Mouse (Mus musculus): ENCODE results near the gene Klhl2. TPM values are rescaled to one million over a fixed set of nuclear protein-coding genes. Genes with fewer than 3 reads are reported as not detected.

The Klhl2 gene
- polyA plus RNA-seq, 1 experiment: 25.9 TPM

GRCm38 (mm10) chr8:64728156-64728555 is 121.7 kb downstream of the Klhl2 start:
- no peaks in the 10 kb centered on the region for H3K27me3 ChIP-seq (ENCODE audit: control insufficient read depth, insufficient read depth, low read length, poor library complexity, severe bottlenecking)
- peak overlapping the region; percentile 11; the same call in 1 of the 2 replicates for H3K27ac ChIP-seq (ENCODE audit: insufficient read depth, low read length)
- H3K9ac ChIP-seq (ENCODE audit: low read depth, poor library complexity, severe bottlenecking): no peak overlapping the region
- H3K36me3 ChIP-seq (ENCODE audit: control insufficient read depth, insufficient read depth, low read length, poor library complexity, severe bottlenecking): peaks cover 80% of the 10 kb centered on the region
- H3K9me3 ChIP-seq (replicated peaks; ENCODE audit: control insufficient read depth, insufficient read depth, low read length, poor library complexity, severe bottlenecking): no peaks in the 10 kb centered on the region
- TF ChIP-seq CTCF (IDR thresholded peaks at IDR 0.05; ENCODE audit: low read depth, low read length) (no peak), EP300 (IDR thresholded peaks at IDR 0.05; ENCODE audit: insufficient read depth, low read depth, low read length) (no peak)
- H3K4me1 ChIP-seq (ENCODE audit: control insufficient read depth, insufficient read depth, low read length): no peaks in the 10 kb centered on the region
- H3K4me3 ChIP-seq (ENCODE audit: low read depth, low read length): no peak overlapping the region

- no peak overlapping the region for H3K4me3 ChIP-seq (ENCODE audit: low read depth, low read length)
- peaks cover 96% of the 10 kb centered on the region for H3K36me3 ChIP-seq (ENCODE audit: control insufficient read depth, insufficient read depth, low read length, poor library complexity, severe bottlenecking)
- H3K9ac ChIP-seq (ENCODE audit: low read depth, poor library complexity, severe bottlenecking): no peak overlapping the region
- TF ChIP-seq EP300 (IDR thresholded peaks at IDR 0.05; ENCODE audit: insufficient read depth, low read depth, low read length): no peak
- no peak for TF ChIP-seq POLR2A (IDR thresholded peaks at IDR 0.05; ENCODE audit: insufficient read depth, low read length)
- no peak for TF ChIP-seq CTCF (IDR thresholded peaks at IDR 0.05; ENCODE audit: low read depth, low read length)
- no peaks in the 10 kb centered on the region for H3K4me1 ChIP-seq (ENCODE audit: control insufficient read depth, insufficient read depth, low read length)
- H3K27me3 ChIP-seq (ENCODE audit: control insufficient read depth, insufficient read depth, low read length, poor library complexity, severe bottlenecking): no peaks in the 10 kb centered on the region
- no peak overlapping the region for H3K27ac ChIP-seq (ENCODE audit: insufficient read depth, low read length)
- H3K9me3 ChIP-seq (replicated peaks; ENCODE audit: control insufficient read depth, insufficient read depth, low read length, poor library complexity, severe bottlenecking): no peaks in the 10 kb centered on the region
Observed at GRCm38 (mm10) chr8:64726190-64726695, 123.6 kb downstream of the Klhl2 start.

GRCm38 (mm10) chr8:64723206-64723605 is 126.6 kb downstream of the Klhl2 start:
- Histone ChIP-seq H3K36me3 (ENCODE audit: control insufficient read depth, insufficient read depth, low read length, poor library complexity, severe bottlenecking) (peaks cover 97% of the 10 kb centered on the region), H3K4me1 (ENCODE audit: control insufficient read depth, insufficient read depth, low read length) (no peaks in the 10 kb centered on the region), H3K27ac (ENCODE audit: insufficient read depth, low read length) (no peak overlapping the region), H3K4me3 (ENCODE audit: low read depth, low read length) (no peak overlapping the region), H3K27me3 (ENCODE audit: control insufficient read depth, insufficient read depth, low read length, poor library complexity, severe bottlenecking) (no peaks in the 10 kb centered on the region), H3K9me3 (replicated peaks; ENCODE audit: control insufficient read depth, insufficient read depth, low read length, poor library complexity, severe bottlenecking) (no peaks in the 10 kb centered on the region), H3K9ac (ENCODE audit: low read depth, poor library complexity, severe bottlenecking) (no peak overlapping the region)
- TF ChIP-seq CTCF (IDR thresholded peaks at IDR 0.05; ENCODE audit: low read depth, low read length) (no peak), EP300 (IDR thresholded peaks at IDR 0.05; ENCODE audit: insufficient read depth, low read depth, low read length) (no peak), POLR2A (IDR thresholded peaks at IDR 0.05; ENCODE audit: insufficient read depth, low read length) (no peak)

- no peak for TF ChIP-seq EP300 (IDR thresholded peaks at IDR 0.05; ENCODE audit: insufficient read depth, low read depth, low read length)
- no peak for TF ChIP-seq POLR2A (IDR thresholded peaks at IDR 0.05; ENCODE audit: insufficient read depth, low read length)
- peak; percentile 73 for TF ChIP-seq CTCF (IDR thresholded peaks at IDR 0.05; ENCODE audit: low read depth, low read length)
- Histone ChIP-seq H3K9ac (ENCODE audit: low read depth, poor library complexity, severe bottlenecking) (no peak overlapping the region), H3K27ac (ENCODE audit: insufficient read depth, low read length) (no peak overlapping the region), H3K36me3 (ENCODE audit: control insufficient read depth, insufficient read depth, low read length, poor library complexity, severe bottlenecking) (peaks cover 63% of the 10 kb centered on the region), H3K4me1 (ENCODE audit: control insufficient read depth, insufficient read depth, low read length) (no peaks in the 10 kb centered on the region), H3K27me3 (ENCODE audit: control insufficient read depth, insufficient read depth, low read length, poor library complexity, severe bottlenecking) (no peaks in the 10 kb centered on the region), H3K4me3 (ENCODE audit: low read depth, low read length) (no peak overlapping the region), H3K9me3 (replicated peaks; ENCODE audit: control insufficient read depth, insufficient read depth, low read length, poor library complexity, severe bottlenecking) (no peaks in the 10 kb centered on the region)
Observed at GRCm38 (mm10) chr8:64717868-64718267, 131.9 kb downstream of the Klhl2 start.

GRCm38 (mm10) chr8:64712499-64712898 is 137.3 kb downstream of the Klhl2 start:
- no peak overlapping the region for H3K4me3 ChIP-seq (ENCODE audit: low read depth, low read length)
- peaks cover 2% of the 10 kb centered on the region; the same call in 1 of the 2 replicates for H3K9me3 ChIP-seq (replicated peaks; ENCODE audit: control insufficient read depth, insufficient read depth, low read length, poor library complexity, severe bottlenecking)
- H3K4me1 ChIP-seq (ENCODE audit: control insufficient read depth, insufficient read depth, low read length): no peaks in the 10 kb centered on the region
- H3K27me3 ChIP-seq (ENCODE audit: control insufficient read depth, insufficient read depth, low read length, poor library complexity, severe bottlenecking): no peaks in the 10 kb centered on the region
- peaks cover 11% of the 10 kb centered on the region for H3K36me3 ChIP-seq (ENCODE audit: control insufficient read depth, insufficient read depth, low read length, poor library complexity, severe bottlenecking)
- no peak overlapping the region for H3K9ac ChIP-seq (ENCODE audit: low read depth, poor library complexity, severe bottlenecking)
- TF ChIP-seq POLR2A (IDR thresholded peaks at IDR 0.05; ENCODE audit: insufficient read depth, low read length) (no peak), CTCF (IDR thresholded peaks at IDR 0.05; ENCODE audit: low read depth, low read length) (no peak), EP300 (IDR thresholded peaks at IDR 0.05; ENCODE audit: insufficient read depth, low read depth, low read length) (no peak)
- H3K27ac ChIP-seq (ENCODE audit: insufficient read depth, low read length): no peak overlapping the region

GRCm38 (mm10) chr8:64711544-64711943 is 138.3 kb downstream of the Klhl2 start:
- Histone ChIP-seq H3K4me1 (ENCODE audit: control insufficient read depth, insufficient read depth, low read length) (no peaks in the 10 kb centered on the region), H3K4me3 (ENCODE audit: low read depth, low read length) (no peak overlapping the region), H3K36me3 (ENCODE audit: control insufficient read depth, insufficient read depth, low read length, poor library complexity, severe bottlenecking) (peaks cover 2% of the 10 kb centered on the region), H3K27ac (ENCODE audit: insufficient read depth, low read length) (no peak overlapping the region), H3K9me3 (replicated peaks; ENCODE audit: control insufficient read depth, insufficient read depth, low read length, poor library complexity, severe bottlenecking) (peaks cover 2% of the 10 kb centered on the region; the same call in 1 of the 2 replicates), H3K27me3 (ENCODE audit: control insufficient read depth, insufficient read depth, low read length, poor library complexity, severe bottlenecking) (no peaks in the 10 kb centered on the region), H3K9ac (ENCODE audit: low read depth, poor library complexity, severe bottlenecking) (no peak overlapping the region)
- TF ChIP-seq EP300 (IDR thresholded peaks at IDR 0.05; ENCODE audit: insufficient read depth, low read depth, low read length) (no peak), POLR2A (IDR thresholded peaks at IDR 0.05; ENCODE audit: insufficient read depth, low read length) (no peak), CTCF (IDR thresholded peaks at IDR 0.05; ENCODE audit: low read depth, low read length) (no peak)

Measured in ES-Bruce4 (cell line).